Mouse (Mus musculus): ENCODE results near the gene Swi5. TPM values are rescaled to one million over a fixed set of nuclear protein-coding genes. Genes with fewer than 3 reads are reported as not detected.

Gene Swi5
- polyA plus RNA-seq, 1 experiment from 2014 or later, result 446 TPM

Small RNA genes within 50 kb of the gene (microRNA-seq; reads per million reads assigned to microRNA genes)
- gene Gm23363, result 1.2 reads per million
- 1,234 reads per million, percentile 78 among the genes with 10 or more reads in this experiment for gene Mir199b

Other genes with a start within 250 kb of the Swi5 start
- gene Fam78a, start 203.2 kb downstream of the Swi5 start, polyA plus RNA-seq (2016; fragmentation: Nextera tagmentation; extraction: Ambion mirVana), result 2.0 TPM in 2 replicates
- 2.8 and 3.8 TPM in 2 replicates for gene Plpp7, start 192.5 kb downstream of the Swi5 start, polyA plus RNA-seq (2016; fragmentation: Nextera tagmentation; extraction: Ambion mirVana)
- gene Prrc2b, start 137.0 kb downstream of the Swi5 start, polyA plus RNA-seq (2016; fragmentation: Nextera tagmentation; extraction: Ambion mirVana), result 71.2 and 80.3 TPM in 2 replicates
- 21.1 and 24.1 TPM in 2 replicates for gene Pomt1, start 51.5 kb downstream of the Swi5 start, polyA plus RNA-seq (2016; fragmentation: Nextera tagmentation; extraction: Ambion mirVana)
- gene Uck1, start 27.9 kb downstream of the Swi5 start, polyA plus RNA-seq (2016; fragmentation: Nextera tagmentation; extraction: Ambion mirVana), result 69.6 and 74.0 TPM in 2 replicates
- 20.4 and 25.0 TPM in 2 replicates for gene Golga2, start 691 bp downstream of the Swi5 start, polyA plus RNA-seq (2016; fragmentation: Nextera tagmentation; extraction: Ambion mirVana)
- gene Ciz1, start 64.3 kb upstream of the Swi5 start, polyA plus RNA-seq (2016; fragmentation: Nextera tagmentation; extraction: Ambion mirVana), result 61.3 and 74.8 TPM in 2 replicates
- gene Dnm1, start 65.3 kb upstream of the Swi5 start, polyA plus RNA-seq (2016; fragmentation: Nextera tagmentation; extraction: Ambion mirVana), result 27.1 and 33.6 TPM in 2 replicates
- gene 1110008P14Rik, start 93.9 kb upstream of the Swi5 start, polyA plus RNA-seq (2016; fragmentation: Nextera tagmentation; extraction: Ambion mirVana), result 36.3 and 37.0 TPM in 2 replicates
- not detected in 2 replicates for gene Lcn2, start 100.2 kb upstream of the Swi5 start, polyA plus RNA-seq (2016; fragmentation: Nextera tagmentation; extraction: Ambion mirVana)
- gene Ptges2, start 107.8 kb upstream of the Swi5 start, polyA plus RNA-seq (2016; fragmentation: Nextera tagmentation; extraction: Ambion mirVana), result 32.7 and 37.0 TPM in 2 replicates
- 5.9 and 7.3 TPM in 2 replicates for gene Naif1, start 162.4 kb upstream of the Swi5 start, polyA plus RNA-seq (2016; fragmentation: Nextera tagmentation; extraction: Ambion mirVana)
- gene Slc25a25, start 163.4 kb upstream of the Swi5 start, polyA plus RNA-seq (2016; fragmentation: Nextera tagmentation; extraction: Ambion mirVana), result 30.8 and 33.0 TPM in 2 replicates
- 12.0 and 14.0 TPM in 2 replicates for gene Fam102a, start 247.3 kb upstream of the Swi5 start, polyA plus RNA-seq (2016; fragmentation: Nextera tagmentation; extraction: Ambion mirVana)